Mouse (Mus musculus) spleen, adult 2 months (tissue): ENCODE results near the gene Nrtn.

Experiments used
- CTCF ChIP-seq: fragments of 200-500 bp; IDR thresholded peaks from 2 replicates; pipeline ENCODE4 v1.5.1; 2011; ENCODE audit warnings: mild to moderate bottlenecking, inconsistent platforms; ENCODE audit not compliant: insufficient read depth, insufficient read length, insufficient replicate concordance; ENCODE audit errors: extremely low read depth
- POLR2A ChIP-seq: fragments of 200-500 bp; IDR thresholded peaks from 2 replicates; pipeline ENCODE4 v1.6.1; 2011; ENCODE audit warnings: low read depth, low read length, inconsistent platforms

- TF ChIP-seq CTCF (no peak), POLR2A (peak; percentile 4; the same call in 1 of the 2 replicates)
Observed at GRCm38 (mm10) chr17:56716655-56717362, 40.5 kb downstream of the Nrtn start.
